Mouse (Mus musculus) heart, adult 9 months (tissue): ENCODE data around the gene Gria2.

Experiments
- DNase-seq, 2 experiments: peaks; one replicate each; pipeline ENCODE4 v3.0.0; 2022; ENCODE audit warnings: low spot score in 2 of 2

Gene Gria2

DNA sequence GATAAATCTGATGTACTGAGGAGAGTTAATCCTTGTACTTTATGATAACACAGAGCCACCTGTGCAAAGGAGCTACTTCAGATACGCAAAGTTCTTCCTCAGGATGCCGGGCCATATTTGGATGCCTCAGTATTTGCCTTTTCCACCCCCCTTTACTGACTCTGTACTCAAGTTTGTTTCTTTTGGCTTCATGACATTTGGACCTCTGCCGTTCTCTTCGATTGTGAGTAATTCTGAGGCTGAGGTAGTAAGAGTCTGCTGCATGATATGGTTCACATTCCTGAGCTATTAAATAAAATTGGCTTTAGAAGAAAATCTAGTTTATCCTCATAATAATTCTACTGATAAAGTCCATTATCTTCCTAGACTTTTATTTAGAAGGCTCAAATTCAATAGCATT lies 26.7 kb downstream of the Gria2 start:
- DNase-seq, result no peak

DNA sequence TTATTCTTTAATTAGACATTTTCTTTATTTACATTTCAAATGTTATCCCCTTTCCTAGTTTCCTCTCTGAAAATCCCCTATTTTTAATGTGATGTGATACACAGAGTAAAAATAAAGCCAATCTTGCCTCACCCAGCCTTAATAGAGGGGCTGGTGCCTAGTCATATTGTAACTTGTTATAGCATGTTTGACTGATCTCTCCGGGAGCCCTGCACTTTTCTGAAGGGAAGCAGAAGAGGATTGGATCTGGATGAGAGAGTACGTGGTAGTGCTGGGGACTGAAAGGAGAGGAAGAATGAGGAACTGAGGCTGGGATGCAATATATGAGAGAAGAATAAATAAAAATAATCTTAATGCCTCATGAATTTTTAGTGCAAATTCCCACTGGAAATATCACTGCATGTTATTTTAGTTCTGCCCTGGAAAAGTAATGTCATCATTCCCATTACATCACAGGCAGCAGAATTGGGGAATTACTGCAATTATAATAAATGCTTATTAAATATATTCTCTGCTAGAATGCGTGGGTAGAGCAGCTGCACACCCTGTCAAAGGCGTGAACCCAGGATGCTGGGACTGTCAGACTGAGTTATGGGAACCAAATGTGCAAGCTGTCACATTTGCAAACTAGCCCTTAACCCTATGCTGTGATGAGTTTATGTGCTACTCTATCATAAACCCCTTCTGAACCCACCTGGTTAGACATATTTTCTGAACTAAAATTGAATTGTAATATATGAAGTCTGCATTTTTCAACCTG lies 28.4 kb downstream of the Gria2 start:
- DNase-seq, result no peak

DNA sequence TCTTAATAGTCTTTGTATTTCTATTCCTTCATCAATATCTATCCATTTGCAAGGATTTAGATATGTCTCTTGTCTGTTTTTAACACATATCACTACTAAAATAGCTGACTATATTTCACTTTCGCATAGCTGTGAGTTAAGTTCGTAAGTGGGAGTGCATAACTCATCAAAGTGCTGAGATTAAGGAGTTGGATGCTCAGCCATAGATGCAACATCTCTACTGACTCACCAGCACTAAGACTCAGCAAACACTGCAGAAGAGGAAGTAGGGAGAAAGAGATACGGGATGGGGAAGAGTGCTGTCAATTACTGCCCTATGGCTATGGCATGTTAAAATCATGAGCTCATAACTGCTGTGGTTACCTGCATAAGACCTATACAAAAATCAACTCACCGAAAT lies 29.4 kb downstream of the Gria2 start:
- DNase-seq, result no peak

DNA sequence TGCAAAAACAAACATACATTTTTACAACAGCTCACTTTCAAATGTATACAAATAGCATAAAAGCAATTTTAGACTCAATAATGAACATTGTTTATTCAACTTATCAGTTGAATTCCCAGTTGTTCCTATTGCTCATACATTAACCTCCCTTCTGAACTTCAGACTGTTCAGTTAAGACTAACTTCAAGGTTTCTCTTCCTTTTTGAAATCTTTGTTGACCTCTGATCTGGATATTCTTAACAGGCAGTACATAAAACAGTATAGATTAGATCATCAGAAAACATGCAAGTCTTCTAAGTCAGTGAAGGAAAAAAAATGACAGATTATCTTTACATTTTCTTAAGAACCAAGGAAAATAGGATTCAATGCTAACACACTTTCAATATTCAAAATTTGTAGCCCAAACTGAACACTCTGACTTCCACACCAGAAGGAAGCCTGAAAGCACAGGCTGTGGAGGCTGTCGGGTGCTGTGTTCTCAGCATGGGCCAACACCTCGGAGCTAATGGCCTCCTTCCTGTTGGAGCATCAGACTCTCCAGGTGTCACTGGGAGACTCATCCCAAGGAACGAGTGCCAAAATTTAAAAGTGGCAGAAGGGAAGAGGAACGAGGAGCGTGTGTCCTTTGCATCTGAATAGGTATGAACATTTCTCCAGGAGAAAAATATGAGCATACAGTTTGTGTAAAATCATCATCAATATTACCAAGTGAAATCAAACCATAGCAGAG lies 33.0 kb downstream of the Gria2 start:
- DNase-seq, result no peak

DNA sequence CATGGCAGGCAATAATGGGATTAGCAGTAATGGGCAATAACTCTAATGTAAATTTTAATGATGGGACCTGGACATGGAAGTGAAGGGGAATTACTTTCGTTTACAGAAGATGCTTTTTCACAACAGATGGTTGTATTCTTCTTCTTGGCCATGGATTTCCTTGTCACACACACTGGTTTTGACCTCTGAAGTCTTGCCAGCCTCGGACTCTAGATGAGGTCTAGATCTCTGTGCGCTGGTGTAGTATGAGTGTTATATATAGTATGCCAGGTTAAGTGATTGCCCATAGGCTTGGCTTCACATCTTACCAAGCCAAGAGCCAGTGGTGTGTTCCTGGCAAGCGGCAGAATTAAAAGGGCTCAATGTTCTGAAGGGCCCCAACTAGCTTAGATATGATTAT lies 43.7 kb downstream of the Gria2 start:
- no peak for DNase-seq

DNA sequence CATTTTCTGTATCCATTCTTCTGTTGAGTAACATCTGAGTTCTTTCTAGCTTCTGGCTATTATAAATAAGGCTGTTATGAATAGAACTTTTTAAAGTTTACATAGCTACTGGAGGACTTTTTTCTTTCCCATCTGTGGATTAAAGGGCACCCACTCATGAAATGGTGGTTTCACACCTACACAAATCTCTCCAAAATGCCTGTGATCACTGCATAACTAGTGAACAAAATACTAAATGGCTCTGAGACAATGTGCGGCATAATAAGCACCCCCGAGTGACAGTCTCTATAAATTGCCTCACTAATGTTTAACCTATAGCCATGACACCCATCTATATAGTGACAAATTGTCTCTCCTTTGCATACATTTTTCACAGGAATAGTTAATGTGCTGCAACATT lies 44.3 kb downstream of the Gria2 start:
- no peak for DNase-seq

DNA sequence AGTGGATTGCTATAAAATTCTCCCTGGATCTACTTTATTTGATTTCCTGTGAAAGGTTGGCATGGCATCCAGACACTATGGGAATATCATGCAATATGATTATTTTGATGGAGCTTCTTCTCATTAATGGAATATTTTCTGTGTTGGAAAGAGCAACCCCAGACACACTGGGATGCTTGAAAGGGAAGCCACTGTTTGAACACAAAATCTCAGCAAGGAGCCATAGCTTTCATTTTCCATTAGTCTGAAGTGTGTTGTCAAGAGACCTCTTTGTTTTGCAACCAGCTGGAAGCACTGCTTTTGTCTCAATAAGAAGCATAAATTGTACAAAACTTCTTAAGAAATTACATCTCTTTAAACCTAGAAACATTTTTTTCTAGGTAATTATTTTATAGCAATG lies 51.8 kb downstream of the Gria2 start:
- DNase-seq, result no peak

DNA sequence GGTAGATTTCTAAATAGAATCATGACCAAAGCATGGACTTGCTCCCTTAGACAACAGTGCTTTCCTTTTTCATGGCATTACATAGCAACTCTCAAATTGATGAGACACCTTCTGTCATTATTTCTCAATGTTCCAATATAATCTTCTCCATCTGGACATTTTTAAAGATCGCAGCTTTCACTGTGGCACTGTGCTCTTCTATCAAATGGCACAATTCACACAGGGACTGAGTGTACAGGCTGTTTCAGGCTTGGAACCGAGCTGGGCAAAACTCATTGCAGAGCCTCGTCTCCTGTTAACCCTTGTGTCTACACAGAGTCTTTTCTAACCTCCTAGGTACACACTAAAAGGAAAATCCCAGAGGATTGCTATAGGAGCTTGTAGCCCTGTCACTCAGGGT lies 77.4 kb downstream of the Gria2 start:
- no peak for DNase-seq

DNA sequence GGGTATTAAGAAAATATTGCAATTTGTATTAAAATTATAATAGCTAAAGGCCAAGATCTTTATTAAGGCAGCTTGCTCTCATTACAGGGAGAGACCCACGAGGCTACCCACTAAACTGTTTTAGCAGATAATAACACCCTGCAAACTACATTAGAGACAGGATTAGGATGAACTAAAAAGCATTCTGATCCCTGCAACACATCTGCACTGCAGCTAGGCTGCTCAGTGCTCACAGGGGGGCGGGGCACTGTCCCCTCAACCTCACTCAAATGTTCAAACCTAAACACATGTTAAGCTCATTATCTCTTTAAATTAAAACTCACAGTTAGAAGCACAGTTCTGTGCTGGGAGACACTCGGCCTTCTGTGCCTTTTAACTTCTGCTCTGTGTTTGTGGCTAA lies 89.5 kb downstream of the Gria2 start:
- DNase-seq, result no peak

DNA sequence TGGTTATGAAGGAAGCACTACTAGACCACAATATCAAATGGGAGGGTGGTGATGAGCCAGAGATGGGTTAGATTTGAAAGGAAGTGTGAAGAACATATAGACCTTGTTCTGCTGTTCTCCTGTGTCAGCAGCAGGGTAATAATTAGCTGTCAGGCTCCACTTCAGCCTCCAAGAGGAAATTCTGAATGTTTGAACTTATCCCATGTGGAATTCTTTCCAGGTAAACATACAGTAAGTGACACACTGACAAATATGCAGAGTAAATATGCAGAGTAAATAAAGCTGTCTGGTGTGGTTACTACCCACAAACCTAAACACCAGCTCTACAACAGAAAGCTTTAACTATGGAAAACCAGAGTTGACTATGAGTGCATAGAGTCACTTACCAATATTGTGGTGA lies 93.6 kb downstream of the Gria2 start:
- no peak for DNase-seq

DNA sequence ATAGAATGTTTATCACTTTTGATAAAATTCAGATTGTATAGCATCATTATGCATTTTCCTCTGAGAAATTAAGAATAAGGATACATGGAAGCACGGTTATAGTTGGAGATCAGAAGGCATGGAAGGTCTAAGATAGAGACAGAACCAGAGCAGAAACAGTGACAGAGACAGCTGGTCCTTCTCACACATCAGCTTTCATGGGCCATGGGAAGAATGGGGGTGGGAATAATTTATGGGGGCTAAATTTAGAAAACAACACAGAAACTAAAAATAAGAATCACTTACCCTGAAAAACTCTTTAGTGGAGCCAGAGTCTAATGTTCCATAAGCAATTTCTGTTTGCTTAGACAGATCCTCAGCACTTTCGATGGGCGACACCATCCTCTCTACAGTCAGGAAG lies 100.5 kb downstream of the Gria2 start:
- no peak for DNase-seq

DNA sequence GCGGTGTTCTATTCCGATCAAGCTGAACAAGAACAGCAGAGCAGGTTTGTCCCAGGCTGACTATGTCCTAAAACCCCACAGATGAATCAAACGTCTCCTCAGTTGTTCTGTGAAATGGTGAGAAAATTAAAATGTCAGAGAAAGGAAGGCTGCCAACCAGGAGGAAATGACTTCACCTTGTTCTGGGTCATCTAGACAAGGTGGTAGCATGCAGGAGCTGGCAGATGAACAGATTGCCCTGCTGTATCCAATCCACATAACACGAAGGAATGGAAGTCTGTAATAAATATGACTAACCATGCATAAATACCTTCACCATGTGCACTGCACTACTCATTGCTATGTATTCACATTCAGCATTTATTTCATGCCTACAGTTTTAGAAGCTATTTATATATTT lies 105.1 kb downstream of the Gria2 start:
- no peak for DNase-seq

DNA sequence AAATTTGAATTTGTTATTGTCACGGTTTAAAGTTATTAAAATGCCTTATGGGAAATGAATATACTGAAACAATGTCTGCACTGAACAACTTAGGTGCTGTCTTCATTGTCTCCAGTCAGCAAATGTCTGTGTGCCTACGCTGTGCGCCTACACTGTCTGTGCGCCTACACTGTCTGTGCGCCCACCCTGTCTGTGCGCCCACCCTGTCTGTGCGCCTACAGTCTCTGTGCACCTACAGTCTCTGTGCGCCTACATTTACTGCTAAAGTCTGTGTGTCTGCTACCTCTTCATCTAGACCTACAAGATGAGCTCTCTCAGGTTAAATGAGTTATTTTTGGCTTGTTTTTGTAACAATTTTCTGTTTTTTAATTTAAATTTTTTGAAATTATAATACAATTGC lies 107.7 kb downstream of the Gria2 start:
- DNase-seq, result no peak

DNA sequence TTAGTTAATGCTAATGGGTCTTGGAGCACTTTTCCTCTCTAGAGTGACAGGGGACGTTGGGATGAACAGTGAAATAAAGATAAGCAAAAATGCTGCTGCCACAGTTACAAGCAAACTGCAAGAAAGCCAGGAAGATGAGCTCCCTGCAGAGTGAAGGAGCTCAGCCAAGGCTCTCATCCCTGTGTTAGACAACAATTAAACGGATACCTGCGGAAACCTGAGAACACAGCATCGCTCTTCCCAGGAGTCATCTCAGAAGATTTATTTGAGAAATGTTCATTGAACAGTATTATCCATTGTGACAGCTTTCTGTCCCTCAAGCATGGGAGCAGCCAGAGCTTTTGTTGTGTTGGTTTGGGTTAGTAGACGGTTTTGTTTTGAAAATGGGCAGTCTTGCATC lies 137.5 kb downstream of the Gria2 start:
- no peak for DNase-seq

DNA sequence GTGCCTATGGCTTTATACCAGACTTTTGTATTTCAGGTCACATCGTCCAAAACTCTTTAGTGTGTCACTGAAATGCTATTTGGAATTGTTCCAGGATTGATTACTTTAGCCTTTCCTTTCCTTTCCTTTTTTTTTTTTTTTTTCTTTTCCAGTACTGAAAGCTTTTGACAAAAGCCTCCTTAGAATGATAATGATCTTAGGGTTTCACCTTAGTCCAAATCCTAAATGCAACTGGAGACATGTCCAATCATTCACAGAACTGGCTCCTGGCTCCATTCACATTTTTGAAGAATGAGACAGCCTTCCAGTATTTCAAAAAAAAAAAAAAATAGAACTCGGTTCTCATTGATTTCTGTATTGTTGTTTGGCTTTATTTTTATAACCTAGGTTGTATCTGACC lies 139.3 kb downstream of the Gria2 start:
- DNase-seq, result no peak

DNA sequence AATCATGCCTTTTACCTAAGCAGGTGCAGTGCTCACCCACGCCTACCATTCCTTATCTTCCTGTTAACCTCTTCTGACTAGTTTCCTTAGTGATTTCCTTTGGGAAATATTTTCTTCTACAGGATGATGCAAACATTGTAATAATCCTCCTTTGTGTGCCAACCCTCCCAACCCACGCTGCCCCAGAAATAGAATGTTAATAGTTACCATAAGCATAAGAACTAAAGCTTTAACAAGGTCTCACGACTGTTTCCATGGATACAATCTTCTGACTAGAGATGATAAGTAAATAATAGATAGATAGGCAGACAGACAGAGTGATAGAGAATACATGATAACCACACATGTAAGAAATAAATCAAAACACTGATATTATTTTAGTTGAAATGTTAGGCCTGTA lies 140.8 kb downstream of the Gria2 start:
- no peak for DNase-seq

DNA sequence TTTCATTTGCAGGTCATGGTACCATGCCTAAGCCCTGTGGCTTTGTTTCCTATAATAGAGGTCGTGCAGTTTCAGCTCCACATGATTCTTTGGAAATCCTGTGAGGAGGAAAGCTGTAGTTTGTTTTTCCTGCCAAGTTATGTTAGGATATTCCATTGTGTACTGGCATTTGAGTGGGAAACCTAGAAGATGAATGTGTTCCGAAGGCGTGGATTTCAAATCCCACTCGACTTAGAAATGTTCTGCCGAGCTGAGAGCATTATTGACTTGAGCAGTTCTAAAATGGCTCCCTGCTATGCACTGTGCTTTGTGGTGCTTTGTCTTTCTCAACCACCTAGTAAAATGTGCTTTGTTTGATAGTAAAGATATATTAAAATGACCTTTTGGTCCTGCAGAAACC lies 150.4 kb downstream of the Gria2 start:
- no peak for DNase-seq
